Mouse (Mus musculus): ENCODE measurements around the gene Olfr71. TPM values are rescaled to one million over a fixed set of nuclear protein-coding genes. Genes with fewer than 3 reads are reported as not detected.

Olfr71 gene
- polyA plus RNA-seq, 1 experiment from 2014 or later = not detected

DNA sequence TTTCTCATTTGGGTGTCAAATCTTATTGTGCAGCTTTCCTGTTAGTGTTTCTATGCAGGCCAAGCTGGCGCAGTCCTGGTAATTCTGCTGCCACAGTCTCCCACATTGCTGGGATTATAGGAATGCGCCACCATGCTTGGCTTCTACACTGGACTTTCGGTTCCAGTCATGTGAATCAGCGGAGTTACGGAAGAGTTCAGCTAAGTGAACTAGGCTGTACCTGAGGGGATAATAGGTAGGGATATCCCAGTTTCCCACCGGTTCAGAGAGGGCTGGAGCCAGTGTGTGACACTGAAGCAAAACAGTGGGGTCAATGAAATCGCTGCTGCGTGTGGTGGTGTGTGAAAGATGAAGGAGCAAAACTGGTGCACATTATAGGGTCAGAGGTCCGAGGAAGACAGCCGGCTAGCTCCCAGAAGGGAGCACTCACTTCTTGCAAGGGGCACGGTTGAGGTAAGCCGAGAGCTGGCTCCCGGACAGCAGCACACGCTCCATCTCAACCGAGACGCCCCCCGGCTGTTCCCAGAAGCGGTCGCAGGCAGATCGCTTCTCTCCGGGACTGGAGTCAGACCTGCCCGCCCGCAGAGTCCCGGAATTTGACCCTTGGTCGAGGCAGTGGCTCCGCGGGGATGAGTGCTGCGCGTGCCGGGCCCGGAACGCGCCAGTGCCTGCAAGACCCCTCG is 54.3 kb downstream of the Olfr71 start:
- Histone ChIP-seq H3K4me3 (ENCODE audit: low read depth, low read length) (peak overlapping the region; percentile 72), H3K4me1 (ENCODE audit: control insufficient read depth, insufficient read depth, low read length) (no peaks in the 10 kb centered on the region; the same call in 1 of the 2 replicates), H3K9me3 (ENCODE audit: control insufficient read depth, low read length) (no peaks in the 10 kb centered on the region), H3K27ac (ENCODE audit: low read depth, low read length) (peak overlapping the region; percentile 92), H3K27me3 (ENCODE audit: control insufficient read depth, insufficient read depth, low read length) (no peaks in the 10 kb centered on the region), H3K4me2 (ENCODE audit: low read depth, low read length) (peak overlapping the region; percentile 83), H3K36me3 (ENCODE audit: control insufficient read depth, insufficient read depth, low read length) (no peaks in the 10 kb centered on the region), H3K9ac (replicated peaks; ENCODE audit: low read depth, low read length) (peak overlapping the region; percentile 78)
- ATAC-seq (ENCODE audit: low read depth) = no peak; the same call in 1 of the 2 replicates
- 5% methylated on average over 30 of the region's 34 CpGs for WGBS

Other genes starting within 250 kb of the Olfr71 start
- gene Sit1, start 226.5 kb downstream of the Olfr71 start, polyA plus RNA-seq (2014; fragmentation: Nextera tagmentation; extraction: Ambion mirVana) = not detected in 2 replicates
- 81.4 and 87.2 TPM in 2 replicates for gene Ccdc107, start 217.4 kb downstream of the Olfr71 start, polyA plus RNA-seq (2014; fragmentation: Nextera tagmentation; extraction: Ambion mirVana)
- 3.6 and 6.2 TPM in 2 replicates for gene Arhgef39, start 210.6 kb downstream of the Olfr71 start, polyA plus RNA-seq (2014; fragmentation: Nextera tagmentation; extraction: Ambion mirVana)
- not detected in 2 replicates for gene Car9, start 203.3 kb downstream of the Olfr71 start, polyA plus RNA-seq (2014; fragmentation: Nextera tagmentation; extraction: Ambion mirVana)
- 7.2 and 13.3 TPM in 2 replicates for gene Tpm2, start 186.5 kb downstream of the Olfr71 start, polyA plus RNA-seq (2014; fragmentation: Nextera tagmentation; extraction: Ambion mirVana)
- gene Creb3, start 147.9 kb downstream of the Olfr71 start, polyA plus RNA-seq (2014; fragmentation: Nextera tagmentation; extraction: Ambion mirVana) = 86.2 and 92.8 TPM in 2 replicates
- 48.8 and 57.8 TPM in 2 replicates for gene Tln1, start 147.6 kb downstream of the Olfr71 start, polyA plus RNA-seq (2014; fragmentation: Nextera tagmentation; extraction: Ambion mirVana)
- 24.1 and 28.2 TPM in 2 replicates for gene Rgp1, start 131.5 kb downstream of the Olfr71 start, polyA plus RNA-seq (2014; fragmentation: Nextera tagmentation; extraction: Ambion mirVana)
- gene Gba2, start 131.4 kb downstream of the Olfr71 start, polyA plus RNA-seq (2014; fragmentation: Nextera tagmentation; extraction: Ambion mirVana) = 44.4 and 48.5 TPM in 2 replicates
- 1.9 TPM in 1 of 2 replicates, not detected in the other for gene Msmp, start 125.8 kb downstream of the Olfr71 start, polyA plus RNA-seq (2014; fragmentation: Nextera tagmentation; extraction: Ambion mirVana)
- 15.9 and 19.2 TPM in 2 replicates for gene Npr2, start 78.3 kb downstream of the Olfr71 start, polyA plus RNA-seq (2014; fragmentation: Nextera tagmentation; extraction: Ambion mirVana)
- 2.4 and 4.6 TPM in 2 replicates for gene Spag8, start 56.7 kb downstream of the Olfr71 start, polyA plus RNA-seq (2014; fragmentation: Nextera tagmentation; extraction: Ambion mirVana)
- 67.1 and 73.9 TPM in 2 replicates for gene Hint2, start 53.8 kb downstream of the Olfr71 start, polyA plus RNA-seq (2014; fragmentation: Nextera tagmentation; extraction: Ambion mirVana)
- gene Tmem8b, start 41.3 kb downstream of the Olfr71 start, polyA plus RNA-seq (2014; fragmentation: Nextera tagmentation; extraction: Ambion mirVana) = 11.4 and 13.3 TPM in 2 replicates
- 1.6 and 1.7 TPM in 2 replicates for gene Fam221b, start 41.1 kb downstream of the Olfr71 start, polyA plus RNA-seq (2014; fragmentation: Nextera tagmentation; extraction: Ambion mirVana)
- not detected in 2 replicates for gene Olfr70, start 9.4 kb downstream of the Olfr71 start, polyA plus RNA-seq (2014; fragmentation: Nextera tagmentation; extraction: Ambion mirVana)
- gene Hrct1, start 16.9 kb upstream of the Olfr71 start, polyA plus RNA-seq (2014; fragmentation: Nextera tagmentation; extraction: Ambion mirVana) = 0.19 and 0.24 TPM in 2 replicates
- 0.10 TPM in 1 of 2 replicates, not detected in the other for gene Spaar, start 19.8 kb upstream of the Olfr71 start, polyA plus RNA-seq (2014; fragmentation: Nextera tagmentation; extraction: Ambion mirVana)
- not detected in 2 replicates for gene Olfr159, start 60.8 kb upstream of the Olfr71 start, polyA plus RNA-seq (2014; fragmentation: Nextera tagmentation; extraction: Ambion mirVana)
- gene Olfr156, start 113.6 kb upstream of the Olfr71 start, polyA plus RNA-seq (2014; fragmentation: Nextera tagmentation; extraction: Ambion mirVana) = not detected in 2 replicates
- gene Olfr157, start 129.9 kb upstream of the Olfr71 start, polyA plus RNA-seq (2014; fragmentation: Nextera tagmentation; extraction: Ambion mirVana) = not detected in 2 replicates
- gene Olfr155, start 141.3 kb upstream of the Olfr71 start, polyA plus RNA-seq (2014; fragmentation: Nextera tagmentation; extraction: Ambion mirVana) = not detected in 2 replicates
- gene Reck, start 165.3 kb upstream of the Olfr71 start, polyA plus RNA-seq (2014; fragmentation: Nextera tagmentation; extraction: Ambion mirVana) = 6.3 and 9.2 TPM in 2 replicates
- 37.3 and 54.3 TPM in 2 replicates for gene Glipr2, start 247.1 kb upstream of the Olfr71 start, polyA plus RNA-seq (2014; fragmentation: Nextera tagmentation; extraction: Ambion mirVana)